Mouse (Mus musculus): ENCODE data around the gene Pidd1.
A peak's percentile ranks its signal among the peaks of the same experiment; 100 is the strongest.

DNA sequence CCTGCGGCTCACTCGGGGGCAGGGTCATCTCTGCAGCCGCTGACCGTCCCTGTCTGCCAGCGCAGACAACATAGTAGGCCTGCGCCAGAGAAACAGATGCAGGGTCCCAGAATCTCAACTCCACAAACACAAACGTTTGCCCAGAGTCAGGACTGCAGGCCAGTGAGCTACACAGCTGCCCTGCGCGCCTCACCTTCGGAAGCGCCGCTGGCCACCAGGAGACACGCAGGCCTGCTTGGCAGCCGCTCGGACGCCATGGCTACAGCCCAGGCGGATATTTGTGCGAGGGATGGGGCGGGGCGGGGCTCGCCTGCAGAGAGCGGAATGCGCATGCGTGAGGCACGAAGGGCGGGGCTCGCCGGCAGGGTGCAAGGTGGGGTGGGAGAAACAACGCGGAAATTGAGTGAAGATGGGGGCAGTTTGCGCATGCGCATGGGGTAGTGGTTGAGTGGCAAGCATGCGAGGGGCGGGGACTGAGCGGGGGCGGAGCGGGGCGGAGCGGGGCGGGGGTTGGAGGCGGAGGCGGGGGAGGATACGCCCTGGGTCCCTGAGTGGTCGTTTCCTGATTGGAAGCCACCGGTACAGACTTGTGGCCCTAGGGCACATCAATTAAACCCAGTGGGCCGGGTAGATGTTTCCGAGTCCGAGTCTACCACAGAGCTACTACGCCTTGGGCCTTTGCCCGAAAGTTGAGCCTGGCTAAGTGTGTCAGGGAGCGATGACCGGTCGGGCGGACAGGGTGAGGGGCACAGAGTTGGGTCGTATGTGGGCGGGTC, 29.8 kb downstream of the Pidd1 start, which contains the start of gene Gatd1:
- TF ChIP-seq CTCF (IDR thresholded peaks at IDR 0.05; ENCODE audit: insufficient read depth, low read length) (no peak), POLR2A (IDR thresholded peaks at IDR 0.05; ENCODE audit: borderline replicate concordance, extremely low read depth, low read depth, low read length) (peak; percentile 94; the same call in 1 of the 2 replicates)

All from lung, adult 2 months (tissue).